Comparison of ENCODE assay signal across 12 mouse cellular contexts in genomic region chr12:53124696-53125095, GRCm38 (mm10).
DNase-seq lines count a peak whose midpoint lies in the region; ATAC-seq and TF ChIP-seq lines count a peak whose summit lies in the region.
"Had no signal": no experiment of that assay in that cellular context is flagged by ENCODE, and none has a peak within 500 bp of the region (broad histone marks: within the 10 kb centered on the region; RNA-seq: fewer than 3 reads in every experiment).

No protein-coding gene starts in this region.

- H3K4me3 ChIP-seq in heart, adult 2 months = peak overlapping the region; percentile 38
- H3K4me3 ChIP-seq in lung, embryonic 14.5 days (ENCODE audit: low read depth, low read length) = no peak overlapping the region
- no peak overlapping the region for H3K4me3 ChIP-seq in forebrain, embryonic 14.5 days (ENCODE audit: low read depth, low read length)
- H3K4me3 ChIP-seq in hindbrain, postnatal 0 days (ENCODE audit: low read length) = no peak overlapping the region

- H3K27ac ChIP-seq in heart, adult 2 months = peak overlapping the region; percentile 65
- no peak overlapping the region for H3K27ac ChIP-seq in lung, embryonic 14.5 days (ENCODE audit: low read depth)
- peak overlapping the region; percentile 58; the same call in 1 of the 2 replicates for H3K27ac ChIP-seq in forebrain, embryonic 14.5 days (ENCODE audit: low read depth, low read length)
- H3K27ac ChIP-seq in hindbrain, postnatal 0 days = peak overlapping the region; percentile 71

- 41% methylated on average over 1 of the region's 1 CpGs for WGBS in heart, adult 2 months
- 26% methylated on average over 1 of the region's 1 CpGs for WGBS in lung, embryonic 14.5 days
- WGBS in forebrain, embryonic 14.5 days = 3% methylated on average over 1 of the region's 1 CpGs
- WGBS in hindbrain, postnatal 0 days = 3% methylated on average over 1 of the region's 1 CpGs

- no peak for ATAC-seq in lung, embryonic 14.5 days (ENCODE audit: insufficient read depth)
- peak; percentile 71 for ATAC-seq in forebrain, embryonic 14.5 days
- no peak for ATAC-seq in hindbrain, postnatal 0 days
- no peak for ATAC-seq in inflammation-experienced regulatory T-cells, adult 6 months
- ATAC-seq: lung, postnatal 0 days had no signal

- H3K79me2 ChIP-seq in heart, adult 2 months (replicated peaks; ENCODE audit: control insufficient read depth, insufficient read depth, low read length) = no peaks in the 10 kb centered on the region

- peaks cover 1% of the 10 kb centered on the region for H3K4me1 ChIP-seq in heart, adult 2 months (ENCODE audit: control insufficient read depth, insufficient read depth, low read length)
- H3K4me1 ChIP-seq in lung, embryonic 14.5 days (ENCODE audit: insufficient read depth) = no peaks in the 10 kb centered on the region
- peaks cover 18% of the 10 kb centered on the region for H3K4me1 ChIP-seq in forebrain, embryonic 14.5 days (ENCODE audit: control insufficient read depth, insufficient read depth, low read length)
- H3K4me1 ChIP-seq in hindbrain, postnatal 0 days (ENCODE audit: insufficient read depth, low read length) = no peaks in the 10 kb centered on the region

- no peaks in the 10 kb centered on the region for H3K27me3 ChIP-seq in heart, adult 2 months (ENCODE audit: control insufficient read depth, insufficient read depth, low read length)
- H3K27me3 ChIP-seq in lung, embryonic 14.5 days (ENCODE audit: insufficient read depth, low read length) = peaks cover 20% of the 10 kb centered on the region; the same call in 1 of the 2 replicates
- H3K27me3 ChIP-seq in forebrain, embryonic 14.5 days (replicated peaks; ENCODE audit: control insufficient read depth, insufficient read depth, low read length) = no peaks in the 10 kb centered on the region
- no peaks in the 10 kb centered on the region for H3K27me3 ChIP-seq in hindbrain, postnatal 0 days (ENCODE audit: insufficient read depth, low read length)

- intact Hi-C loops in heart, adult 2 months (cut with DNase I) = no loop called here
- intact Hi-C loops in heart, postnatal 25 days (cut with DNase I) = no loop called here

- no peak for TF ChIP-seq POLR2A in heart, adult 2 months (IDR thresholded peaks at IDR 0.05; ENCODE audit: insufficient read depth, low read depth, low read length)

- no peak for TF ChIP-seq EP300 in heart, adult 2 months (IDR thresholded peaks at IDR 0.05; ENCODE audit: insufficient read depth, low read depth, low read length)

- peaks cover 6% of the 10 kb centered on the region; the same call in 1 of the 2 replicates for H3K9me3 ChIP-seq in lung, embryonic 14.5 days (ENCODE audit: low read depth, low read length)
- no peaks in the 10 kb centered on the region; the same call in 1 of the 2 replicates for H3K9me3 ChIP-seq in forebrain, embryonic 14.5 days (replicated peaks; ENCODE audit: control insufficient read depth, low read length)
- no peaks in the 10 kb centered on the region for H3K9me3 ChIP-seq in hindbrain, postnatal 0 days (ENCODE audit: low read length)

- no peak overlapping the region for H3K9ac ChIP-seq in heart, adult 2 months (ENCODE audit: low read depth, low read length)
- no peak overlapping the region for H3K9ac ChIP-seq in lung, embryonic 14.5 days
- no peak overlapping the region for H3K9ac ChIP-seq in forebrain, embryonic 14.5 days (ENCODE audit: low read length)
- H3K9ac ChIP-seq in hindbrain, postnatal 0 days (replicated peaks; ENCODE audit: low read length) = no peak overlapping the region

- no peak for TF ChIP-seq CTCF in heart, adult 2 months (IDR thresholded peaks at IDR 0.05)
- no peak for TF ChIP-seq CTCF in lung, embryonic 14.5 days (IDR thresholded peaks at IDR 0.05; ENCODE audit: low read depth)
- TF ChIP-seq CTCF in hindbrain, postnatal 0 days (IDR thresholded peaks at IDR 0.05; ENCODE audit: low read depth) = no peak

- H3K36me3 ChIP-seq in heart, adult 2 months (ENCODE audit: control insufficient read depth, insufficient read depth, low read length) = peaks cover 5% of the 10 kb centered on the region
- no peaks in the 10 kb centered on the region for H3K36me3 ChIP-seq in lung, embryonic 14.5 days (ENCODE audit: insufficient read depth)
- no peaks in the 10 kb centered on the region for H3K36me3 ChIP-seq in forebrain, embryonic 14.5 days (ENCODE audit: control insufficient read depth, insufficient read depth, low read length)
- no peaks in the 10 kb centered on the region; the same call in 1 of the 2 replicates for H3K36me3 ChIP-seq in hindbrain, postnatal 0 days (ENCODE audit: insufficient read depth, low read length)

- peak overlapping the region; percentile 36; the same call in 1 of the 2 replicates for H3K4me2 ChIP-seq in lung, embryonic 14.5 days
- H3K4me2 ChIP-seq in forebrain, embryonic 14.5 days (ENCODE audit: low read length) = peak overlapping the region; percentile 37
- peak overlapping the region; percentile 49 for H3K4me2 ChIP-seq in hindbrain, postnatal 0 days (ENCODE audit: low read depth, low read length)

- no peak for DNase-seq in heart, adult 2 months
- no peak for DNase-seq in heart, postnatal 25 days (ENCODE audit: low spot score)
- peak; percentile 31 for DNase-seq in lung, embryonic 14.5 days
- DNase-seq in lung, postnatal 10 days = no peak
- DNase-seq in forebrain, embryonic 14.5 days (ENCODE audit: low spot score) = peak; percentile 85
- DNase-seq in hindbrain, postnatal 0 days (ENCODE audit: low spot score) = peak; percentile 41
- DNase-seq in cerebellum, postnatal 14 days = no peak
- DNase-seq: cerebellum, adult 8-10 months; embryo, embryonic 11 days; thymus, adult 18-20 months had no signal

Comparison
In these comparisons a context has a peak if more than half of its experiments do, and no peak if none do; other contexts are left out.
1. DNase-seq: peak in lung, embryonic 14.5 days (single experiment), forebrain, embryonic 14.5 days (single experiment) and hindbrain, postnatal 0 days (single experiment); none in heart, adult 2 months (0 of 2), heart, postnatal 25 days (single experiment), lung, postnatal 10 days (single experiment) and cerebellum, postnatal 14 days (0 of 2).
2. Peak in every context shown above with its lines, with median percentiles within 50 percentile points of each other: H3K4me2 ChIP-seq.